Comparison of ENCODE assay signal across 16 mouse cellular contexts in the genomic region with DNA sequence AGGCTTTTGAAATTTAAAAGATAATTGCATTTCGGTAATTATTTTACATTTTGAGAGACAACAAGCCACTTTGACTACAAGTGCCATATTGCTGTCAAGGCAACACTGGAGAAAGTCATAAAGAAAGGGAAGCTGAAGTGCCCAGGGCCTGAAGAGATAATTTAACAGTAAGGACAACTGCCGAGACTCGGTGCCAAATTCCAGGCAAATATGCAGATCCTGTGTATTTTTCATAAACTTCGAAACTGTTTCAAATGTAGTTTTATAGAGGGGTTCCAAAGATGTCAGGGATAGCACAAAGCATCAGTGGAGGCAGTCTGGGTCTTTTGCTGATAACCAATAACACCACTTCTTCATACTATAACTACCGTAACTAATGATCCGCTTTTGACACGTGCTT. TPM values are rescaled to one million over a fixed set of nuclear protein-coding genes. Genes with fewer than 3 reads are reported as not detected.
DNase-seq lines count a peak whose midpoint lies in the region; TF ChIP-seq lines count a peak whose summit lies in the region.
"Had no signal": no experiment of that assay in that cellular context is flagged by ENCODE, and none has a peak within 500 bp of the region (broad histone marks: within the 10 kb centered on the region; RNA-seq: fewer than 3 reads in every experiment).

No protein-coding gene starts in this region.

- intact Hi-C loops in heart, postnatal 25 days (cut with DNase I), result no loop called here
- intact Hi-C loops in left cerebral cortex, adult 2 months (cut with DNase I), result no loop called here

- no peak overlapping the region for H3K27ac ChIP-seq in left cerebral cortex, adult 2 months
- H3K27ac ChIP-seq: embryonic facial prominence, embryonic 10.5 days; embryonic facial prominence, embryonic 12.5 days had no signal

- no peak overlapping the region for H3K4me3 ChIP-seq in left cerebral cortex, adult 2 months
- H3K4me3 ChIP-seq: embryonic facial prominence, embryonic 10.5 days; embryonic facial prominence, embryonic 12.5 days had no signal

- DNase-seq in heart, adult 11 months, result peak; percentile 53
- DNase-seq in heart, postnatal 25 days (ENCODE audit: low spot score), result no peak
- peak; percentile 26 for DNase-seq in right cerebral cortex, postnatal 4 days
- DNase-seq in right cerebral cortex, postnatal 25 days, result no peak
- peak; percentile 4 for DNase-seq in brain, embryonic 18.5 days (ENCODE audit: low read depth, low spot score)
- no peak for DNase-seq in left cerebral cortex, adult 2 months (ENCODE audit: extremely low spot score in 1 of 2, low spot score in 2 of 2)
- DNase-seq: adrenal gland, adult 2 months; adrenal gland, postnatal 10 days; adrenal gland, postnatal 25 days; cerebellum, adult 11 months; cerebellum, adult 18-20 months; cerebellum, adult 8-10 months; cerebellum, postnatal 10 days; cerebellum, postnatal 25 days had no signal

- TF ChIP-seq CTCF in left cerebral cortex, adult 2 months (IDR thresholded peaks at IDR 0.05), result no peak

RNA-seq across cellular contexts. Expression of a gene that starts 54.7 kb away (rescaled TPM):
- total RNA-seq in heart, postnatal 25 days (2021), result 10 to 100 TPM in 1 of 2 experiments, 1 to 10 TPM in 1; 7.1 to 10.6 TPM
- 10 to 100 TPM; 24.0 to 26.5 TPM for total RNA-seq in left cerebral cortex, adult 2 months (2021)

Comparison
In these comparisons a context has a peak if more than half of its experiments do, and no peak if none do; other contexts are left out.
1. DNase-seq: peak in heart, adult 11 months (single experiment), right cerebral cortex, postnatal 4 days (single experiment) and brain, embryonic 18.5 days (single experiment); none in heart, postnatal 25 days (single experiment), right cerebral cortex, postnatal 25 days (single experiment) and left cerebral cortex, adult 2 months (0 of 2).